Mouse (Mus musculus) lung, adult 2 months (tissue): ENCODE measurements around the gene Timm8a2.

Experiments
- CTCF ChIP-seq: fragments of 200-500 bp; IDR thresholded peaks from 2 replicates; pipeline ENCODE4 v1.5.1; 2011; ENCODE audit warnings: mild to moderate bottlenecking, low read length, control low read depth; ENCODE audit not compliant: insufficient read depth
- POLR2A ChIP-seq: fragments of 200-500 bp; IDR thresholded peaks from 2 replicates; pipeline ENCODE4 v1.6.1; 2011; ENCODE audit warnings: low read depth, mild to moderate bottlenecking, control low read depth, low read length, borderline replicate concordance; ENCODE audit errors: extremely low read depth

- TF ChIP-seq CTCF (no peak), POLR2A (no peak)
Observed at GRCm38 (mm10) chr14:122023054-122023453, 11.4 kb upstream of the Timm8a2 start.
